Mouse (Mus musculus): ENCODE measurements around the gene Vstm5.
"Not testable (repeated sequence)": the region's sequence is repeated elsewhere in the genome, so short reads cannot be mapped to it uniquely, and the experiment has no call there.

The Vstm5 gene

GRCm38 (mm10) chr9:15239042-15239925 is at the start of gene Vstm5:
Gene Vstm5 (plus strand): TSS chr9:15239045.
- in situ Hi-C loops (cut with MseI, MboI) = no loop called here

GRCm38 (mm10) chr9:15194806-15195205 is 44.0 kb upstream of the Vstm5 start:
- in situ Hi-C loops (cut with MseI, MboI) = not testable (repeated sequence)

DNA sequence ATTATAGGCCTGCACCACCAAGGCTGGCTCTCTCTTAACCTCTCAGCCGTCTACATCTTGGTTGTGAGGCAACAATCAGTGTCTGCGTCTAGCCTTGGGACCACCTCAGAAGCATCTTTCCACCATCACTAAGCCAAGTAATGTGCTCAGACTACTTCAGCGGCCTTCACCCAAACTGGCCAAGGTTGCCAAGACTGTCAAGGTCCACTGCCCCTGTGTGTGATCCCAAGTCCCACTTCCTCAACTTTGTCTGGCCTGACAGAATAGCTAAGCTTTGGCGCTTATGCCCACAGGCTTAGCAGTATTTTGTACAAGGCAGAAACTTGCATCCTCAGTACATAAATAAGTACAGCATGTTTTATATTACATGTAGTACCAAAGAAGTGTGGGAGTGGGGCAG is 32.2 kb upstream of the Vstm5 start:
- in situ Hi-C loops (cut with MseI, MboI) = loop anchor here in 1 of 2 experiments (25.0 kb wide), 1 partner anchor 169 kb away; the partner anchor contains the start of gene Panx1

DNA sequence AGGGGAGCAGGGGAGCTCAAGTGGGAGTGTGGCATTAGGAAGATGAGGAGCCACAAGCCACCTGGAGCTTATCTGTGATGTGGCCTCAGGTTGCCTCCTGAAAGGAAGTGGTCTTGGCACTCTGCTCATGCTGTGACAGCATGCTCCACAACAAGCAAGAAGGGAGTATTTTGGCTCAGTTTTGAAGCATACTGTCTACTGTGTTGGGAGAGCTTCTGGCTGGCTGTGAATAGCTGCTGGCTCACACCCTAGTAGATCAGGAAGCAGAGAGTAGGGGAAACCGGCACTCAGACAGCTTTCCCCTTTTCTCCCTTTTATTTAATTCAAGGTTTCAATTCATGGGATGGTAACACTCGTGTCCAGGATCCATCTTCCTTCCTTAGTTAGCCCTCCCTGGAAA is 29.5 kb upstream of the Vstm5 start:
- in situ Hi-C loops (cut with MseI, MboI) = loop anchor here in 1 of 2 experiments (25.0 kb wide), 1 partner anchor 172 kb away; the partner anchor contains the start of gene Panx1

- in situ Hi-C loops (cut with MseI, MboI) = loop anchor here in 1 of 2 experiments (25.0 kb wide), 1 partner anchor 175 kb away; the partner anchor contains the start of gene Panx1
These were observed 27.0 kb upstream of the Vstm5 start for GRCm38 (mm10) chr9:15211876-15212275.

GRCm38 (mm10) chr9:15213695-15214094 is 25.1 kb upstream of the Vstm5 start:
- in situ Hi-C loops (cut with MseI, MboI) = loop anchor here in 1 of 2 experiments (25.0 kb wide), 1 partner anchor 176 kb away; the partner anchor contains the start of gene Panx1

GRCm38 (mm10) chr9:15224912-15225311 is 13.9 kb upstream of the Vstm5 start:
- in situ Hi-C loops (cut with MseI, MboI) = loop anchor here in 1 of 2 experiments (25.0 kb wide), 1 partner anchor 188 kb away; the partner anchor contains the start of gene Panx1

DNA sequence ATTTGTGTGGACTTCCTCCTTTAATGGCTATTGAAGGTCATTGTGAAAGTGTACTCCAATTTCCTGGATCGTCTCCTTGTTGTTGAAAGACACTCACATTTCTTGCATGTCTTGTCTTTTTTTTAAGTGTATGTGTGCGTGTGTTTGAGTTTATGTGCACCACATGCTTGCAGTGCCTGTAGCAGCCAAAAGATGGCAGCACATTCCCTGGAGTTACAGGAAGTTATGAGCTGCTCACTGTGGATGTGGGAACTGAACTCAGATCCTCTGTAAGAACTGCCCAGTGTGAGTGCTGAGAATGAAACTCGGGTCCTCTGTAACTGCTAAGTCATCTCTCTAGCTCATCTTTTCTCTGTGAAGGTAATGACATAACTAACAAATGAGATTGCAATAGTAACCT is 6.4 kb upstream of the Vstm5 start:
- in situ Hi-C loops (cut with MseI, MboI) = no loop called here

DNA sequence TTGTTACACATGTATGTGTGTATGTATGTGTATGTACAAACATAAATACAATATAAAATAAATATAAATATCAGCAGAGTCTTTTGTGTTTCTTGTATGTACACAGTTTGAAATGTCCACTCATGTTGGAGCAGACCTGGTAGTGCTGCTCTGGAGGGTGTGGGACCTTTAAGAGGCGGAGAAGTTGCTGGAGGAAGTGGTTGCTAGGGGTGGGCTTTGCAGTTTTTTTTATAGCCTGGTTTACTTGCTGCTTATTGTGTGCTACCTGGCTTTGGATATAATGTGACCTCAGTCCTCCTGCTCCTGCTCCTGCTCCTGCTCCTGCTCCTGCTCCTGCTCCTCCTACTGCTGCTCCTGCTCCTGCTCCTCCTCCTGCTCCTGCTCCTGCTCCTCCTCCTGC is 5.2 kb upstream of the Vstm5 start:
- in situ Hi-C loops (cut with MseI, MboI) = no loop called here

DNA sequence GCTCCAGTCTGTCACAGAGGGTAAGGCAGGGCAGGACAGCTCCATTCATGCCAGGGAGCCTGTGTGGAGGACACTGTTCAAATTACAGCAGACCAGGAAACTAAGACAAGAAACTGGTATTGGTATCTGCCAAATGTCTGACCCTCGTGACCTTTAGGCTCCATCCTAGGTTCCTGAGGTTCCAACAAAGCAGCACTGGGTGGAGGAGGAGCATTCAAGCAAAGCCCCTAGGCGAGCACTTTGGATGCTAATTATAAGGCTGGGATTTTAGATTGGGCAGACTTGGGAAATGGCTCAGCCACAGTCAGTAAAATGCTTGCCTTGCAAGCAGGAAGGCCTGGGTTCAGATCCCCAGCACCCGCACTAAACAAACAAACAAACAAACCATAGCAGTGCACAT is 2.9 kb upstream of the Vstm5 start:
- in situ Hi-C loops (cut with MseI, MboI) = no loop called here

- in situ Hi-C loops (cut with MseI, MboI) = no loop called here
These were observed 1.1 kb upstream of the Vstm5 start for GRCm38 (mm10) chr9:15237516-15238296.

- in situ Hi-C loops (cut with MseI, MboI) = no loop called here
These were observed 401 bp upstream of the Vstm5 start for GRCm38 (mm10) chr9:15238297-15238990.

DNA sequence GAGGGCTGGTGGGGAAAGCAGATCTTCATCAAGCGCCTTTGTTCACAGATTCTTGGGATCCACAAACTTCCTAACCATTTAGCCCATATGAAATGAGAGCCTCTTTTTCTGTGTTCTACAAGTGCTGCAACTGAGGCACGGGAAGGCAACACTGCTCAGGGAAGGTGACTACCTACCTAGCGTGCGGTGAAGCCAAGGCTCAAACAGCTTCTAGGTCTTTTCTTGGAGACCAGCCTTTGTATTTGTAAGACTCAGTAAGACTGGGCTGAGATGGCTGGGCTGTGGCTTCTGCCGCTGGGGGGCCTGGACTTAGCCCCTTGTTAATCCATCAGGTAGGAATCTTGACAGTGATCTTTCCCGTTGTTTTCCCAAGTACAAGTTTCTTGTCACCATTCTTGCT is 1.2 kb downstream of the Vstm5 start:
- in situ Hi-C loops (cut with MseI, MboI) = no loop called here

DNA sequence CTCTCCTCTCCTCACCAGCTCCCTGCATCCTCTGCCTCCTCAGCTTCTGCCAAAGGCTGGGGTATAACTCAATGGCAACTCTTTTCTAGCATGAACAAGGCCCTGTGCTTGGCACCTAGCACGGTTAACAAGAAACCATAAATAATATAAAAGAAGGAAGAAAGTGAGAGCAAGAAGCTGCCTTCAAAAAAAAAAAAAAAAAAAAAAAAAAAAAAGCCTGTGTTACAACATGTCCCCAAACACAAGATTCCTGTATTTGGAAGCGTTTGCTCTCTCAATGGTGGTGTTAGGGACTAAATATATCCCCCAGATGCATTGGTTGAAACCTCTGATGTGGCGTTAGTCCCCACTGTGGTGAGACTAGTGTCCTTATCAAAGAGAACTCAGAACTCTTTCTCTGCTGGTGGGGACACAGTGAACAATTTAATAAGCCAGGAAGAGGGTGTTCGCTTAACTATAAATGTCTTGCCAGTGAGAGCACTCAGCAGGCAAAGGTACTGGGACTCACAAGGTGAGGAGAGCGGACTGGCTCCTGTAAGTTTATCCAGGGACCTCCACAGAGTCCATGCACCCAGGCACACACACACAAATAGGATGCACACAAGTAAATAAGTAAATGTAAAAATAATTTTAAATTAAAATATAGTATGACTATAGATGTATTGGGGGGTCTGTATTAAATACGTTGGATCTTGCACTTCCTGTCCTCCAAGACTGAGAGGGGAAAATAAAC is 2.2 kb downstream of the Vstm5 start:
- in situ Hi-C loops (cut with MseI, MboI) = no loop called here

DNA sequence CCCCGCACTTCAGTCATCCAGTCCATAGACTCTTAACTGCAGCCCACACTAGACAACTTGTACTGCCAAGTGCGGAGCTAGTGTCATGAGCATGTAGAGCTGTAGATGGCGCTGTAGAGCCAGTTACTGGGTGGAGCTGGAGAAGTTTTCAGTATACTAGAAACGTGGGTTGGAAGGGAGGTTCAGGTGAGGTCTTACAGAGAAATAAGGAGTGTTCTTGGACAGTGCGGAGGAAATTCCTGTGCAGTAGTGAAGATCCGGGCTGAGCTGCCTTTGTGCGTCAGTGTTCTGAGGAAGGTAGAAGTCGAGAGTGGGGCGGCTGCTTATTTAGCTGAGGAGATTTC is 2.7 kb downstream of the Vstm5 start:
- in situ Hi-C loops (cut with MseI, MboI) = no loop called here

DNA sequence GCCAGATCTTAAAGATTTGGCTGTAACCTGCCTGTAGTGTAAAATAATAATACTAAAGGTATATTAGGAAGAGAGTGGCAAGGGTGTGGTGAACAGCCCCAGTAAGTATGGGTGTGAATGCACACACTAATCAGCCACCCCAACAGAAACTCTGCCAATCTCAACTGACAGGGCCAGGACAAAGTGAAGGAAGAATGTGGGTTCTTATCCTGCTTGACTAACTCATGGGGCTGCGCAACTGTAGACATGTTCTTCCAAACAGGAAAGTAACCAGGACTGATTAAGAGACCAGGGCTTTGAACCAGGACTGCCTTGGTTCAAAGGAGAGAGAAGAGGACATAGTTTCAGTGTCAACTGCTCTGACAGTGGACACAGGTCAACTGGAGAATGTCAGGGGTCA is 3.3 kb downstream of the Vstm5 start:
- in situ Hi-C loops (cut with MseI, MboI) = no loop called here

GRCm38 (mm10) chr9:15245319-15246075 is 6.7 kb downstream of the Vstm5 start:
- in situ Hi-C loops (cut with MseI, MboI) = no loop called here

DNA sequence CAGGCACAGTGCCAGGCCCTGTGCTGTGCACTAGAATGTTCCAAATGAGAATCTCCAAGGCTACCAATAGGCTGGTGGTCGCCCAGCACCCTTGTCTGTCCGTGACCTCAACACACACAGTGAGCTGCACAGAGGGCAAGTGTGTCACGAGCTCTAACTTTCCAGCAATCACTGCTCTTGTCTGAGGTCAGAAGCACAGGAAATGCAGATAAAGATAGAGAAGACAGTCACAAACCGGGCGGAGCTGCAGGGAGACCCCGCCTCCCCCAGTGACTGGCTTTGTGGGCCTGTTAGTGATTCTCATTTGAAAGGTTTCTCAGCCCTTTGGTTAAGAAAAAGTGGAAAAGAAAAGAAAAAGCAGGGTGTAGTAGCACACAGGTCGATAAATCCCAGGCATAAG is 11.5 kb downstream of the Vstm5 start:
- in situ Hi-C loops (cut with MseI, MboI) = no loop called here

- in situ Hi-C loops (cut with MseI, MboI) = no loop called here
These were observed 13.4 kb downstream of the Vstm5 start for GRCm38 (mm10) chr9:15252196-15252595.

DNA sequence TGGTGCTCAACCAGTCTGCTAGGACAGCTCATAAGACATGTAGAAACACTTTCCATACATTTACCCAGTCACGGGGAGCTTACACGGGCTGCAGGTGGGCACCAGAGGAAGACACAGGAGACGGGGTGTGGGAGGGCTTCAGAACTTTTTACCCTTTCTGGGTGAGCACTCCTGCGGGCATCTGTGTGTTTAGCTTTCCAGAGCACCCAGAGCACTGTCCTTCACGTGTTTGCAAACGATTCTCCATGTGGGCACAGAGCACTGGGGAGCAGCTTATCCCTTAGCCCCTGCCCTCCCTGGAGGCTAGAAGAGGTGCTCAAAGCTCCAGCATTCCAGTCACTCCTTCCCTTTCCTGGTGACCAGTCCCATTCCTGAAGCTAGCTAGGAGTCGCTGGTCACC is 15.7 kb downstream of the Vstm5 start:
- in situ Hi-C loops (cut with MseI, MboI) = no loop called here
